Mouse (Mus musculus) brain, embryonic 14.5 days (tissue): ENCODE measurements around the gene Pp2d1.

Experiments
- CTCF ChIP-seq: fragments of 200-500 bp; IDR thresholded peaks from 2 replicates; pipeline ENCODE4 v1.5.1; 2012; ENCODE audit warnings: inconsistent platforms, mild to moderate bottlenecking, moderate library complexity, borderline replicate concordance; ENCODE audit not compliant: insufficient read depth, insufficient read length; ENCODE audit errors: extremely low read depth
- POLR2A ChIP-seq: fragments of 200-500 bp; IDR thresholded peaks from 2 replicates; pipeline ENCODE4 v1.6.1; 2012; ENCODE audit warnings: mild to moderate bottlenecking, inconsistent platforms, borderline replicate concordance; ENCODE audit not compliant: poor library complexity, insufficient read depth, insufficient read length, severe bottlenecking; ENCODE audit errors: extremely low read depth

DNA sequence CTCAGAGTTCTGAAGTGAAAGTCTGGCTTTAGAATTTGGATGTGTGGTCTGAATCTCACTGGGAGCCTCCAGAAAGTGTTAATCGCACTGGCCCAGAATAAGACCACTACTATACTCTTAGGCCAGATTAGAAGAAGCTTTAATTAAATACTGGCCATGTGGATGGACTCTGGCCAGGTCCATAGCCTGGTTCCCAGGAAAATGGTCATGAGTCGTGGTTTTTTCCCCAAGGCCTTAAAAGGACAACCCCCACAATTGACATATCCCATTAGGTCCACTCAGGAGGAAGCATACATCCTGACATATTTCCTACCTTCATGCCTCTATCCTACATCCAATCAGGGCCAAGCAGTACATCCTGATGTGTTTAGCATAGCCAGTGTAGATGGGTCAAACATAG lies 37.9 kb upstream of the Pp2d1 start:
- TF ChIP-seq CTCF (no peak), POLR2A (no peak)
